Mouse (Mus musculus): Measurements from ENCODE around the gene Tmcc2.

- TF ChIP-seq CTCF (IDR thresholded peaks at IDR 0.05; ENCODE audit: low read depth, low read length) (no peak), GATA1 (IDR thresholded peaks at IDR 0.05; ENCODE audit: borderline replicate concordance, low read length) (no peak), GATA2 (IDR thresholded peaks at IDR 0.05; ENCODE audit: borderline replicate concordance, low read depth, low read length) (no peak), TAL1 (conservative IDR thresholded peaks at IDR 0.05; ENCODE audit: low read depth, low read length) (no peak), POLR2AphosphoS5 (IDR thresholded peaks at IDR 0.05; ENCODE audit: insufficient replicate concordance, low read depth, low read length) (no peak)
These were observed 42.3 kb upstream of the Tmcc2 start for GRCm38 (mm10) chr1:132433349-132433748.
